Mouse (Mus musculus): ENCODE data around the gene Nkx1-1. TPM values are rescaled to one million over a fixed set of nuclear protein-coding genes. Genes with fewer than 3 reads are reported as not detected.

The Nkx1-1 gene
- polyA plus RNA-seq, 1 experiment from 2014 or later, result not detected

GRCm38 (mm10) chr5:33430511-33431172 is 3.1 kb downstream of the Nkx1-1 start:
- H3K4me3 ChIP-seq (ENCODE audit: low read length), result peak overlapping the region; percentile 23
- no peaks in the 10 kb centered on the region for H3K9me3 ChIP-seq (ENCODE audit: control insufficient read depth, low read length)
- H3K27ac ChIP-seq (ENCODE audit: low read depth, low read length), result no peak overlapping the region
- peaks cover 89% of the 10 kb centered on the region for H3K27me3 ChIP-seq (ENCODE audit: control insufficient read depth, insufficient read depth, low read length)
- H3K9ac ChIP-seq (ENCODE audit: low read depth, low read length), result no peak overlapping the region
- 2% methylated on average over 56 of the region's 64 CpGs for WGBS
- peak overlapping the region; percentile 25 for H3K4me2 ChIP-seq (replicated peaks; ENCODE audit: low read depth, low read length)
- peaks cover 16% of the 10 kb centered on the region for H3K4me1 ChIP-seq (ENCODE audit: control insufficient read depth, insufficient read depth, low read length)
- no peaks in the 10 kb centered on the region for H3K36me3 ChIP-seq (ENCODE audit: control insufficient read depth, insufficient read depth, low read length)
- ATAC-seq (ENCODE audit: low FRiP score, low TSS enrichment), result no peak

- Histone ChIP-seq H3K4me3 (ENCODE audit: low read length) (no peak overlapping the region), H3K4me2 (replicated peaks; ENCODE audit: low read depth, low read length) (no peak overlapping the region), H3K27me3 (ENCODE audit: control insufficient read depth, insufficient read depth, low read length) (peaks cover 88% of the 10 kb centered on the region), H3K9ac (ENCODE audit: low read depth, low read length) (no peak overlapping the region), H3K4me1 (ENCODE audit: control insufficient read depth, insufficient read depth, low read length) (peaks cover 16% of the 10 kb centered on the region), H3K36me3 (ENCODE audit: control insufficient read depth, insufficient read depth, low read length) (no peaks in the 10 kb centered on the region), H3K9me3 (ENCODE audit: control insufficient read depth, low read length) (no peaks in the 10 kb centered on the region), H3K27ac (ENCODE audit: low read depth, low read length) (no peak overlapping the region)
- ATAC-seq (ENCODE audit: low FRiP score, low TSS enrichment), result no peak
- 3% methylated on average over 16 of the region's 16 CpGs for WGBS
Measured at GRCm38 (mm10) chr5:33430106-33430505, 3.7 kb downstream of the Nkx1-1 start.

- no peak for ATAC-seq (ENCODE audit: low FRiP score, low TSS enrichment)
- no peak overlapping the region for H3K4me3 ChIP-seq (ENCODE audit: low read length)
- H3K27me3 ChIP-seq (ENCODE audit: control insufficient read depth, insufficient read depth, low read length), result peaks cover 61% of the 10 kb centered on the region
- no peak overlapping the region for H3K27ac ChIP-seq (ENCODE audit: low read depth, low read length)
- H3K36me3 ChIP-seq (ENCODE audit: control insufficient read depth, insufficient read depth, low read length), result no peaks in the 10 kb centered on the region
- no peak overlapping the region for H3K9ac ChIP-seq (ENCODE audit: low read depth, low read length)
- H3K9me3 ChIP-seq (ENCODE audit: control insufficient read depth, low read length), result no peaks in the 10 kb centered on the region
- H3K4me1 ChIP-seq (ENCODE audit: control insufficient read depth, insufficient read depth, low read length), result no peaks in the 10 kb centered on the region
- no peak overlapping the region for H3K4me2 ChIP-seq (replicated peaks; ENCODE audit: low read depth, low read length)
Measured at GRCm38 (mm10) chr5:33427461-33427860, 6.3 kb downstream of the Nkx1-1 start.

GRCm38 (mm10) chr5:33420313-33420712 is 13.5 kb downstream of the Nkx1-1 start:
- Histone ChIP-seq H3K9me3 (ENCODE audit: control insufficient read depth, low read length) (no peaks in the 10 kb centered on the region), H3K4me2 (replicated peaks; ENCODE audit: low read depth, low read length) (no peak overlapping the region), H3K27ac (ENCODE audit: low read depth, low read length) (no peak overlapping the region), H3K4me3 (ENCODE audit: low read length) (no peak overlapping the region), H3K27me3 (ENCODE audit: control insufficient read depth, insufficient read depth, low read length) (peaks cover 2% of the 10 kb centered on the region; the same call in 1 of the 2 replicates), H3K4me1 (ENCODE audit: control insufficient read depth, insufficient read depth, low read length) (no peaks in the 10 kb centered on the region), H3K36me3 (ENCODE audit: control insufficient read depth, insufficient read depth, low read length) (no peaks in the 10 kb centered on the region), H3K9ac (ENCODE audit: low read depth, low read length) (no peak overlapping the region)
- WGBS, result 72% methylated on average over 3 of the region's 3 CpGs
- no peak for ATAC-seq (ENCODE audit: low FRiP score, low TSS enrichment)

- Histone ChIP-seq H3K4me3 (ENCODE audit: low read length) (no peak overlapping the region), H3K36me3 (ENCODE audit: control insufficient read depth, insufficient read depth, low read length) (no peaks in the 10 kb centered on the region), H3K27me3 (ENCODE audit: control insufficient read depth, insufficient read depth, low read length) (no peaks in the 10 kb centered on the region), H3K4me2 (replicated peaks; ENCODE audit: low read depth, low read length) (no peak overlapping the region), H3K9ac (ENCODE audit: low read depth, low read length) (no peak overlapping the region), H3K4me1 (ENCODE audit: control insufficient read depth, insufficient read depth, low read length) (no peaks in the 10 kb centered on the region), H3K9me3 (ENCODE audit: control insufficient read depth, low read length) (no peaks in the 10 kb centered on the region), H3K27ac (ENCODE audit: low read depth, low read length) (no peak overlapping the region)
- no peak for ATAC-seq (ENCODE audit: low FRiP score, low TSS enrichment)
- WGBS, result 55% methylated on average over 12 of the region's 12 CpGs
Measured at GRCm38 (mm10) chr5:33400819-33401218, 33.0 kb downstream of the Nkx1-1 start.

- no peak for ATAC-seq (ENCODE audit: low FRiP score, low TSS enrichment)
- Histone ChIP-seq H3K9ac (ENCODE audit: low read depth, low read length) (no peak overlapping the region), H3K4me3 (ENCODE audit: low read length) (no peak overlapping the region), H3K27ac (ENCODE audit: low read depth, low read length) (no peak overlapping the region), H3K27me3 (ENCODE audit: control insufficient read depth, insufficient read depth, low read length) (no peaks in the 10 kb centered on the region), H3K9me3 (ENCODE audit: control insufficient read depth, low read length) (no peaks in the 10 kb centered on the region), H3K36me3 (ENCODE audit: control insufficient read depth, insufficient read depth, low read length) (no peaks in the 10 kb centered on the region; the same call in 1 of the 2 replicates), H3K4me1 (ENCODE audit: control insufficient read depth, insufficient read depth, low read length) (no peaks in the 10 kb centered on the region), H3K4me2 (replicated peaks; ENCODE audit: low read depth, low read length) (no peak overlapping the region)
- 91% methylated on average over 7 of the region's 7 CpGs for WGBS
Measured at GRCm38 (mm10) chr5:33396828-33397227, 36.9 kb downstream of the Nkx1-1 start.

GRCm38 (mm10) chr5:33395693-33396092 is 38.1 kb downstream of the Nkx1-1 start:
- Histone ChIP-seq H3K4me3 (ENCODE audit: low read length) (no peak overlapping the region), H3K9me3 (ENCODE audit: control insufficient read depth, low read length) (no peaks in the 10 kb centered on the region), H3K4me1 (ENCODE audit: control insufficient read depth, insufficient read depth, low read length) (no peaks in the 10 kb centered on the region), H3K9ac (ENCODE audit: low read depth, low read length) (no peak overlapping the region), H3K27ac (ENCODE audit: low read depth, low read length) (no peak overlapping the region), H3K36me3 (ENCODE audit: control insufficient read depth, insufficient read depth, low read length) (no peaks in the 10 kb centered on the region; the same call in 1 of the 2 replicates), H3K4me2 (replicated peaks; ENCODE audit: low read depth, low read length) (no peak overlapping the region), H3K27me3 (ENCODE audit: control insufficient read depth, insufficient read depth, low read length) (no peaks in the 10 kb centered on the region)
- 95% methylated on average over 11 of the region's 11 CpGs for whole genome bisulfite sequencing
- no peak for ATAC-seq (ENCODE audit: low FRiP score, low TSS enrichment)

- Histone ChIP-seq H3K27ac (ENCODE audit: low read depth, low read length) (no peak overlapping the region), H3K4me2 (replicated peaks; ENCODE audit: low read depth, low read length) (no peak overlapping the region), H3K4me1 (ENCODE audit: control insufficient read depth, insufficient read depth, low read length) (no peaks in the 10 kb centered on the region), H3K9me3 (ENCODE audit: control insufficient read depth, low read length) (no peaks in the 10 kb centered on the region), H3K36me3 (ENCODE audit: control insufficient read depth, insufficient read depth, low read length) (peaks cover 5% of the 10 kb centered on the region; the same call in 1 of the 2 replicates), H3K4me3 (ENCODE audit: low read length) (no peak overlapping the region), H3K27me3 (ENCODE audit: control insufficient read depth, insufficient read depth, low read length) (no peaks in the 10 kb centered on the region), H3K9ac (ENCODE audit: low read depth, low read length) (no peak overlapping the region)
- WGBS, result 19% methylated on average over 7 of the region's 7 CpGs
- peak; percentile 64 for ATAC-seq (ENCODE audit: low FRiP score, low TSS enrichment)
Measured at GRCm38 (mm10) chr5:33393803-33394202, 40.0 kb downstream of the Nkx1-1 start.

- H3K4me3 ChIP-seq (ENCODE audit: low read length), result no peak overlapping the region
- H3K36me3 ChIP-seq (ENCODE audit: control insufficient read depth, insufficient read depth, low read length), result peaks cover 5% of the 10 kb centered on the region; the same call in 1 of the 2 replicates
- H3K9me3 ChIP-seq (ENCODE audit: control insufficient read depth, low read length), result no peaks in the 10 kb centered on the region
- no peaks in the 10 kb centered on the region for H3K4me1 ChIP-seq (ENCODE audit: control insufficient read depth, insufficient read depth, low read length)
- no peak overlapping the region for H3K27ac ChIP-seq (ENCODE audit: low read depth, low read length)
- 86% methylated on average over 11 of the region's 11 CpGs for WGBS
- no peak for ATAC-seq (ENCODE audit: low FRiP score, low TSS enrichment)
- H3K9ac ChIP-seq (ENCODE audit: low read depth, low read length), result no peak overlapping the region
- no peak overlapping the region for H3K4me2 ChIP-seq (replicated peaks; ENCODE audit: low read depth, low read length)
- H3K27me3 ChIP-seq (ENCODE audit: control insufficient read depth, insufficient read depth, low read length), result no peaks in the 10 kb centered on the region
Measured at GRCm38 (mm10) chr5:33387550-33387949, 46.2 kb downstream of the Nkx1-1 start.

Measured in kidney, embryonic 14.5 days (tissue).